Mouse (Mus musculus) spleen, postnatal 14 days (tissue): Measurements from ENCODE around the gene Hspa12a.
A peak's percentile ranks its signal among the peaks of the same experiment; 100 is the strongest.
"Not testable (repeated sequence)": the region's sequence is repeated elsewhere in the genome, so short reads cannot be mapped to it uniquely, and the experiment has no call there.

Experiments used
- DNase-seq, 2 experiments: peaks; one replicate each; pipeline ENCODE4 v3.0.0; 2021 to 2022; ENCODE audit warnings: low spot score in 2 of 2

Hspa12a gene

DNA sequence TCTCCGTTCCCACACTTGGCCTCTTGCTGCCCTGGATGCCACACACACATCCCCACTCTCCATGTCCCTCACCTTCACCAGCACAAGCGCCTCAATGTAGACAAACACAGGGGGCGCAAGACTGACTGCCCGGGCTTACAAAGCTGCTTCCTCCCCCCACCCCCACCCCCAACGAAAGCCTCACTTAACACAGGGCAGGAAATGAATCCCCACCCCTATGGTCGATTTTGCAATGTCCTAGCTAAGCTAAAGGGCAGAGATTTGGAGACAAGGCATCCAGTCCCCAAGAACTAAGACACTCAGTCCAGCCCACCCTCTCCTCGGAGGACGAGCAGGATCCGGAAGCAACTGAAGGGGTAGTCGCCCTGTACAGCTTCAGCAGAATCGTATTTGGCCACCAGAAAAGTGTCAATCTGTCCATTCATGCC lies 32.5 kb downstream of the Hspa12a start:
- DNase-seq, result no peak

DNA sequence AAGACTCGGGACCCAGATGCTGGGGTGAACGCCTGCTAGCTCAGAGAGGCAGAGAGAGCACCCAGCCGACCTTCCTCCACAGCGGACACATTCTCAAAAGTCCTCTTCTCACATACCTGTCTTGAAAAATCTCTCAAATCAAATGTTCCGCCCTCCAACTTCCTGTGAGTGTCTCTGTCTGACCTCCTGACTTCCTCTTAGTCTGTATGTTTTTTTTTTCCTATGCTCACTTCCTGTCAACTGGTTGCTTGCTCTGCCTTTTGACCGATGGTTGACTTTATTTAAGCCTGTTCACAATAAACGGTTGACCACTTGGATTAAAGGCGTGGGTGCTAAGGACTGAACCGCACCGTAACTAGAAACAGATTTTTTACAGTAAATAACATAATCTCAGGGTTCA lies 35.4 kb downstream of the Hspa12a start:
- DNase-seq, result no peak

- no peak for DNase-seq
Measured at GRCm38 (mm10) chr19:58906685-58907084, 36.8 kb downstream of the Hspa12a start.

DNA sequence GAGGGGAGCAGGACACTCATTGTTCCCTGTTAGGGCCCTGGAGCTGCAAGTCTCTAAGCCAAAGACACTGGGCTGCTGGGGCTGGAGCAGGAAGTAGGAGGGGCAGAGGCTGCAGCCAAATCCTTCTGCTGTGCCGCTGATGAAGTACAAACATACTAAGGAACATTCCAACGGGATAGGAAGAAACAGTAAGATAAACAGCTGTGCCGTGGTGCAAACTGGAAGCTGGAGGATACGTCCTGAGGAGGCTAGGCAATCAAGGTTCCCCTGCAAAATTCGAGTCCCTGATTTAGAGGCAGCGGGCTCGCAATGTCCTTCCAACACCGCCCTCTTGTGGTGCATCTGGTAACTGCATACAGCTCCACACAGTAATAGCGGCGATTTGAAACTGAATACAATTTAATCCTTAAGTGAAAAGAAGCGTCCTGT lies 39.5 kb downstream of the Hspa12a start:
- DNase-seq, result peak; percentile 38 to 62

DNA sequence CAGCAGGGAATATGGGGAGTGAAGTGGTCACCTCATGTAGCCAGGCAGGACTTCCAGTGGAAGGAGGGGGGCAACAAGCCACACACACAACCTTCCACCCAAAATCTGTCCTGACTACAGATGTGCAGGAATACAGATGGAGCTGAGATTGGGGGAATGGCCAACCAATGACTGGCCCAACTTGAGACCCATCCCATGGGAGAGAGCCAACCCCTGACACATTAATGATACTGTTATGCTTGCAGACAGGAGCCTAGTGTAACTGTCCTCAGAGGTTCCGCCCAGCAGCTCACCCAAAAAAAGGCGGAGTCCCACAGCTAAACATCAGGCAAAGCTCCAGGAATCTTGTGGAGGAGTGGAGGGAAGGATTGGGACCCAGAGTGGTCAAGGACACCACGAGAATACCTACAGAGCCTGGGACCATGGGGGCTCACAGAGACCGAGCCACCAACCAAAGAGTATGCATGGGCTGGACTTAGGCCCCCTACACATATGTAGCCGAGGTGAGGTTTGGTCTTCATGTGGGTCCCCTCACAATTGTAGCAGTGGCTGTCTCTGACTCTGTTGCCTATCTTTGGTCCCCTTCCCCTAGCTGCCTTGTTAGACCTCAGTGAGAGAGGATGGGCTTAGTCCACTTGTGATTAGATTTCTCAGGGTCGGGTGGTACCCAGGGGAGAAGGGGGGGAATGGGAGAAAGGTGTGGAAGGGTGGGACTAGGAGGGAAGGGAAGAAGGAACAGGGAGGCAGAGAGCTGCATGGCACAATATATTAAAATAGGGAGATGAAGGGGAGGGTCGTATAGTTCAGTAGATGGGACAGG lies 40.2 kb downstream of the Hspa12a start:
- no peak for DNase-seq

- DNase-seq, result not testable (repeated sequence)
Measured at GRCm38 (mm10) chr19:58900471-58900870, 43.0 kb downstream of the Hspa12a start.

DNA sequence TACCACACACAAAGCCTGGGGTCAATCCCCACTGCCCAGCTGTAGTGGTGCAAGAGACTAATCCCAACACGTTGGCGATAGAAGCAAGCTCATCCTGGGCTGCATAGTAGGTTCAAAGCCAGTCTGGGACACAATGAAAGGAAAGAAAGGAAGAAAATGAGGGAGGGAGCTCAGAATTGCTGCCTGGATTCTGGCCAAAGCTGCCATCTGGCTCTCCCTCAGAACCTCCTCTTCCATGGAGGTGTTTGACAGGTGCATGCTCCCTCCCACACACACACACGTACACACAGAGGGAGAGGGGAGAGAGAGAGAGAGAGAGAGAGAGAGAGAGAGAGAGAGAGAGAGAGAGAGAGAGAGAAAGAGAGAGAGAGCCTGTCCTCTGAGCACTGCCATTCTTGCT lies 47.2 kb downstream of the Hspa12a start:
- DNase-seq, result no peak

DNA sequence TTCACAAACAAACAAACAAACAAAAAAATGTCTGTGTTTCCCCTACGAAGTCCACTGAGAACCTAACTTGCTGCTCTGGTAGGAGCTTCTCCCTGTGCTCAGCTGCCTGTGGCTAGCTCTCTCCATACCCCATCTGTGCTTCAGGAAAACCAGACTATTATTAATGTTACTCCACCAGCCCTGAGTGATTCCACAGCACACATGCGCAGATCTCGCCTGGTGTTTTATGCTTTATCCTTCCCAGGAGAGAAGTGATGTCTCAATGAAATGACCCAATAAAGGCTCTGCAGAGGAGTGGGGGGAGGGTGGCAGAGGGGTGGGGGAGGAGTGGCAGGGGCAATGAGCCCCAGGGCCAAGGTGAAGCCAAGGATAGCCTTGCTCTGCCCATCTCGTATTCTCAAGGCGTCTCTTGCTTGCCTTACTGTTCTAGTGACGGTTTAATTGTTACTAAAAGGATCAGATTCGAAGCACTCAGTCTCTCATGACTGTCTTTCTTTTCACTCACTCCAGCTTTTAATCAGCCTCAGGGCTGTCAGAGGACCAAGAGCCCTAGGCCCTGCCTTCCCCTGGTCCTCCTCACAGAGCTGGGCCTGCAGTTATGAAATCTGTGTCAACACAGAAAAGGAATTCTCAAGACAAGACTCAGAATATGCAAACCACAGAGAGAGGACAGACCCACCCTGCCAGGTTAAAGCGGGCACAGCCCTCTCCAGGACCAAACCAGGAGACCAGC lies 54.0 kb downstream of the Hspa12a start:
- no peak for DNase-seq

- no peak for DNase-seq
Measured at GRCm38 (mm10) chr19:58886467-58886866, 57.0 kb downstream of the Hspa12a start.

GRCm38 (mm10) chr19:58883451-58883850 lies 60.0 kb downstream of the Hspa12a start:
- no peak for DNase-seq

DNA sequence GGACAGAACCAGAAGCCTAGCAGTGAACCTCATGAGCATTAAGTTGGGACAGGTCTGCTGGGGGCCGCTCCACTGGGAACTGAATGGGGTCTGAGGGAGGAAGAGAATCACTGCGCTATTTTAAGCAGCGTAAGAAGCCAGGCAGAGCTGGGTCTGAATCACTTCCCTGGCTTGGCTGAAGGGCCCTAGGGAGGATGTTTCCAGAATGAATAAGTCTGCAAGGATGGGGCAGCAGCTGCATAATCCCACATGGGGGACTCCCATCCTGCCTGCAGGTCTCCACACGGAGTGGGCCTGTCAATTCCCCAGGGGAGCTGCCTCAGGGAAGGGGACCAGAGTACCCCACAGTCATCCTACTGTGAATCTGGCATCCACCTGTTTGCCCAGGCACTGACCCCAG lies 61.1 kb downstream of the Hspa12a start:
- no peak for DNase-seq

DNA sequence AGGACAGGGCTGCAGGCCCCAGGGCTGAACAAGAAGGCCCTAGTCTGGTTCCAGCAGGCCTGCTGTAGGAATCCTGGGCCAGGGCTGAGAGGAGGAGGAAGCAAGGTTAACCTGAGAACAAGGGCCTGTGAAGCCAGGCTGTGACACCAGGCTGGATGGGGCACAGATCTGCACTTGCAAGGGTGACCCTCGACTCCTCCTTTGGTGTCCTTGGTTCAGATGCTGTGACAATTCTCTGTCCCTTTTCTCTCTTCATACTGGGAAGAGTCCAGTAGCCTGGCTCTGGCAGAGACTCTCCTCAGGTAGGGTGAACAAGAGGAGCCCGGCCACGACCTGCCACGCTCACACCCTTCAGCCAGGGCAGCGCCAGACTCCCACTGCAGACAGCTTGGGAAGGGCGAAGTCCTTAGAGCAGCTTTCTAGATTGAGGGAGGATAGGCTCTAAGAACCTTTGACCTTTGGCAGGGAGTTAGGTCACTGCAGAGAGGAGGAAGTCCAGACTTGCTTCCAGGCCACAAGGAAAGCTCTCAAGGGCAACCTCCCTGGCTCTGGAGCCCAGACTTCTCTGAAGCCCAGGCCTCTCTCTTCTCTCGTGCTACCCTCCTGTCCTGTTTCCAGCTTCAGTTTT lies 64.0 kb downstream of the Hspa12a start:
- no peak for DNase-seq

- DNase-seq, result no peak
Measured at GRCm38 (mm10) chr19:58878560-58878959, 64.9 kb downstream of the Hspa12a start.

DNA sequence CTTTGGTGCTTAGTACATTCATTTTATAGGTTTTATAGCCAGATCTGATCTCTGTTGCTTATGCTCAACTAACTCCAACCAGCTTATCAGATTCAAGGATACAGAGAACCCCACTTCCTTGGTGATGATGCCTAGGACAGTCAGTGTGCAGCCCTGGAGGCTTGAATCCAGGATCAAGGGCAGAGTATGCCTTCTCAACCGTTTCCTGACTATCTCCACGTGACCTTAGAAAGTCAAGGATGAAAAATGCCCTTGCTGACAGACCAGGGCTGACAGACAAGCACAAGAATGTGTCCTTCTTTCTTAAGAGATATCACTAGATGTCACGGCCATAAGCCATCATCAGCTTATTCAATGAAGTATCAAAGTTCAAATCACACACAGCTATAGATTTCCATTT lies 69.9 kb downstream of the Hspa12a start:
- no peak for DNase-seq

DNA sequence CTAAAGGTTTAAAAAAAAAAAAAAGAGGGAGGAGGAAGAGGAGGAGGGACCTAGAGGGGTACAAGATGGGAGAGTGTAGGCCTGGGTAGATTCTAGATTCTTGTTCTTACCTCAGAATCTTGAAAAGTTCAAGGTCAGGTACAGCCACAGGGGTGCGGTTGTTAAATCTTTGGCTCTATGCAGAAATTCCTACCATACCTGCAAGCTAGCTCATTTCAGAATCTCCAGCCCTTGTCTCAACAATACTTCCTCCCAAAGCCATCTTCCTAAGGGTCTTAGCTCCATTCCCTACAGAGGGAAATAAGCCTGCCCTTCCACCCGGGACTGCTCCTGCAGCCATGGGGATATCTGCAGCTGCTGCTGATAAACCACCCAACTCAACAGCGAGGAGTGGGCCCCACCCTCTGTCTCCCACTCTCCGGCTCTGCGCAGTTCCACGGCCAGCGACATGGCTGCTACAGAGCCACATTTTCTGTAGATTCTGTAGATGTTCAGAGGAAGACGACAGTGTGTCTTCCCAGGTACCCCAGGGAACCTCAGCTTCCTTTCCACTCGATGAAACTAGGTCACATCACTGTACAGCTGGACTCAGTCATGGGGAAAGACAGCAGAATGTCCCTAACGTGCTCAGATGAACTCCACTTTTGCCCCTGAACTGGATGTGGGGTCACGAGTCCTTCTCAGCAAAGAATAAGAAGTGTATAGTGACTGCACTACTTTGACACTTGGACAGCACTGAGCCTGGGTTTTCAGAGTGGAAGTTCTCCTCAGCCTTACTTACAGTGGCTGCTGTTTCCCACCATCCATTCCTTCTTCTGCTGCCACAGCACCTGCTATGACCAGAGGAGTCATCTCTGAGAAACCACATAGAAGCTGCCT lies 70.8 kb downstream of the Hspa12a start:
- no peak for DNase-seq

GRCm38 (mm10) chr19:58871878-58872277 lies 71.6 kb downstream of the Hspa12a start:
- DNase-seq, result no peak

GRCm38 (mm10) chr19:58866651-58867050 lies 76.8 kb downstream of the Hspa12a start:
- no peak for DNase-seq

DNA sequence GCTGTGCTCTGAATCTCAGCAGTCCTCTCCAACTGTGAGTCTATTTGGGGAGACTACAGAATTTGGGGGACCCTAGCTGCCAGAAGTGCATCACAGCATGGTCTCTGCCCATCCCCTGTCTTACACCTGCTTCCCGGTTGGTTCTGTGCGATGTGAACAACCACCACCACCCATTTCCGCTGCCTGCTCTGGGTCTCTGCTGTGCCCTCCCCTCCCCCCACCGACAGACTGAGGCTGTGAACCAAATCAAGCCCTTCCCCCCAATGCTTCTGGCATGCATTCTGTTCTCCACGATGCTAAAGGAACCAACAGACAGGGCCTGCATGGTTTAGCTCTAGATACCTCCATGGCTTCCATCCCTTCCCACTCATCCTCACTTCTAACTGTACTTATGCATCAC lies 78.2 kb downstream of the Hspa12a start:
- DNase-seq, result no peak

DNA sequence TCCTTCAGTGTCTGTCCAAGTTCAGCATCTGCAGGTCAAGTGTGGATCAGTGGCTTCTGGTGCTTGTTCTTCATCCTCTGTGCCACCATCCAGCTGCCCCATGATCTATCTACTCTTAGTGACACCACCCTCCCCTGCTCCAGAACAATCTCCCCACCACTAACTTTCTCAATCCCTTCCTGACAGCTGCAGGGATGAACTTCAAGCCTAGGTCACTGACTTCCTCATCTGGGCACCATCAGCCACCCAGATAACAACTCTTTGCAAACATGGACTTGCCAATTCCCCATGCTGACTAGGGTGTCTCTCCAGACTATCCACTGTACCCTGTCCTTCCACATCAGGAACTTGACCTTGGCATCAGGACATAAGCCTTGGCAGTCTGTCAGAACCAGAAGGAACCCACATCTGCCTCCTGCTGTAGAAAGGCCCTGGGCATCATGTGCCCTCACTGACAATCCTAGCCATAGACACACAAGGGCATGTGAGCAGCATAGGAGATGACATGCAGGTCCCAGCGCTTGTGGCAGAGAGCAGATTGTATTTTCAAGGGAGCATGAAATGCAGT lies 79.4 kb downstream of the Hspa12a start:
- no peak for DNase-seq

GRCm38 (mm10) chr19:58861174-58861760 lies 82.2 kb downstream of the Hspa12a start:
- no peak for DNase-seq
